Mouse (Mus musculus) liver, embryonic 16.5 days (tissue): ENCODE results near the gene Acer1. TPM values are rescaled to one million over a fixed set of nuclear protein-coding genes. Genes with fewer than 3 reads are reported as not detected.
"Not testable (repeated sequence)": the region's sequence is repeated elsewhere in the genome, so short reads cannot be mapped to it uniquely, and the experiment has no call there.

ENCODE experiments used
- ATAC-seq: fragments of 200-750 bp; cut with Nextera tagmentation; 2 replicates; pipeline ENCODE4 v1.8.0; 2017; ENCODE audit warnings: low read depth, mild to moderate bottlenecking, moderate number of reproducible peaks, moderate library complexity
- H3K27ac ChIP-seq: fragments of 300-500 bp; sonication (generic); 2 replicates; pipeline ENCODE4 v1.5.1; 2014; ENCODE audit warnings: mild to moderate bottlenecking, low read length
- H3K27me3 ChIP-seq: fragments of 300-500 bp; sonication (generic); 2 replicates; pipeline ENCODE4 v1.6.1; 2014; ENCODE audit warnings: low read depth, low read length, mixed read lengths; ENCODE audit not compliant: control insufficient read depth, insufficient read depth
- H3K36me3 ChIP-seq: fragments of 300-500 bp; sonication (generic); 2 replicates; pipeline ENCODE4 v1.6.1; 2014; ENCODE audit warnings: mild to moderate bottlenecking; ENCODE audit not compliant: control insufficient read depth, insufficient read depth
- H3K4me1 ChIP-seq: fragments of 300-500 bp; sonication (generic); 2 replicates; pipeline ENCODE4 v1.6.1; 2014; ENCODE audit warnings: low read depth, low read length, mixed read lengths; ENCODE audit not compliant: control insufficient read depth
- H3K4me2 ChIP-seq: fragments of 300-500 bp; sonication (generic); 2 replicates; pipeline ENCODE4 v1.6.1; 2014; ENCODE audit warnings: low read depth, low read length, mixed read lengths
- H3K4me3 ChIP-seq: fragments of 300-500 bp; sonication (generic); 2 replicates; pipeline ENCODE4 v1.5.1; 2014; ENCODE audit warnings: low read depth, mild to moderate bottlenecking, low read length
- H3K9ac ChIP-seq: fragments of 300-500 bp; sonication (generic); 2 replicates; pipeline ENCODE4 v1.6.1; 2014; ENCODE audit warnings: low read depth, low read length
- H3K9me3 ChIP-seq: fragments of 300-500 bp; sonication (generic); replicated peaks from 2 replicates; pipeline ENCODE4 v1.6.1; 2016; ENCODE audit warnings: low read length; ENCODE audit not compliant: control insufficient read depth
- WGBS: fragments of 180-500 bp; shearing (Covaris S2); extraction: QIAGEN DNeasy Blood & Tissue Kit; methylation state at CpG from one replicate; pipeline ENCODE4 v1.1.7; 2014; ENCODE audit not compliant: insufficient replicate concordance; 5-methylcytosine and 5-hydroxymethylcytosine counted together
- polyA plus RNA-seq: library from polyadenylated mRNA; unstranded; fragments of >200 nt; fragmentation: Nextera tagmentation; extraction: Ambion mirVana; gene quantifications from 2 replicates; pipeline ENCODE4 v1.2.1, GENCODE M21; 2015

Gene Acer1
- polyA plus RNA-seq, 1 experiment from 2014 or later = not detected

DNA sequence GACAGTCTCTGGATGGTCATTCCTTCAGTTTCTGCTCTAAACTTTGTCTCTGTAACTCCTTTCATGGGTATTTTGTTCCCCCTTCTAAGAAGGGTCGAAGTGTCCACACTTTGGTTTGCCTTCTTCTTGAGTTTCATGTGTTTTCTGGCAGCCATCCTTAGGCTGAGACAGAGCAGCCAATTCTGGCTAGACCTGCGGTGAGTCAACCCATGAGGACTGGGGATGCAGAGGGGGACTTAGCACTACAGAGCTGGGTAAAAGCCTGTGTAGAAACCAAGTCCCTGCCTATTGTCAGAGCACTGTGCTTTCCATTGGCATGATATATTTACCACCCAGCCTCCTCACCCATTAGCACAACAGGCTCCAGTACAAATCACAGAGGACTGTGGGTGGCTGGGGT lies 64.8 kb downstream of the Acer1 start:
- no peak for ATAC-seq
- no peak overlapping the region for H3K9ac ChIP-seq
- peaks cover 9% of the 10 kb centered on the region for H3K4me1 ChIP-seq
- H3K4me3 ChIP-seq = no peak overlapping the region
- H3K36me3 ChIP-seq = peaks cover 6% of the 10 kb centered on the region
- no peak overlapping the region for H3K27ac ChIP-seq
- H3K4me2 ChIP-seq = no peak overlapping the region
- H3K27me3 ChIP-seq = no peaks in the 10 kb centered on the region
- WGBS = 83% methylated on average over 2 of the region's 2 CpGs
- no peaks in the 10 kb centered on the region for H3K9me3 ChIP-seq

GRCm38 (mm10) chr17:56913444-56913843 lies 68.5 kb downstream of the Acer1 start:
- no peak overlapping the region for H3K27ac ChIP-seq
- ATAC-seq = no peak
- H3K4me1 ChIP-seq = peaks cover 9% of the 10 kb centered on the region
- no peaks in the 10 kb centered on the region for H3K9me3 ChIP-seq
- no peak overlapping the region for H3K4me3 ChIP-seq
- no peaks in the 10 kb centered on the region for H3K27me3 ChIP-seq
- H3K36me3 ChIP-seq = 0 out of 2 replicates have a peak, but pooled peaks cover 2% of the 10 kb centered on the region
- no peak overlapping the region for H3K4me2 ChIP-seq
- H3K9ac ChIP-seq = no peak overlapping the region

DNA sequence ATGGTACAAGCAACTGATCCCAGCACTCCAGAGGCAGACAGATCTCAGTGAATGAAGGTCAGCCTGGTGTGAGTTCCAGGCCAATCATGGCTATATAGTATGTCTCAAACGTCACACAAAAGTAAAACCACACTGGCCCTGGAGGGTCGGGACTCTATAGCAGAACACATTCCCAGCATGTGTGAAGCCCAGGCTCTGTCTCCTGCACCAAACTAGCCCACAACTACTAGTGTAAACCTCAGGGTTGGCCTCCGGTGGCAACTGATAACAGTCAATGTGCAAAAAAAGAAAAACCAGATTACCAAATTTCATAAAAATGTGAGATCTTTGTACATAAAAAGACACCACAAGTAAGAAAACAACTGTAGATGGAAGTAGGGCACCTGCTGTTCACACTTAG lies 68.9 kb downstream of the Acer1 start:
- H3K4me3 ChIP-seq = no peak overlapping the region
- H3K9ac ChIP-seq = no peak overlapping the region
- 0 out of 2 replicates have a peak, but pooled peaks cover 2% of the 10 kb centered on the region for H3K36me3 ChIP-seq
- 30% methylated on average over 3 of the region's 3 CpGs for WGBS
- no peaks in the 10 kb centered on the region for H3K9me3 ChIP-seq
- no peak for ATAC-seq
- peaks cover 9% of the 10 kb centered on the region for H3K4me1 ChIP-seq
- H3K27ac ChIP-seq = no peak overlapping the region
- H3K27me3 ChIP-seq = no peaks in the 10 kb centered on the region
- no peak overlapping the region for H3K4me2 ChIP-seq

GRCm38 (mm10) chr17:56909764-56910163 lies 72.2 kb downstream of the Acer1 start:
- H3K4me1 ChIP-seq, H3K9ac ChIP-seq, H3K4me3 ChIP-seq, H3K4me2 ChIP-seq, H3K27me3 ChIP-seq, H3K27ac ChIP-seq, H3K9me3 ChIP-seq, H3K36me3 ChIP-seq, ATAC-seq: not testable (repeated sequence)
- 79% methylated on average over 2 of the region's 2 CpGs for WGBS

- Histone ChIP-seq H3K36me3 (0 out of 2 replicates have a peak, but pooled peaks cover 2% of the 10 kb centered on the region), H3K4me1 (no peaks in the 10 kb centered on the region), H3K27ac (no peak overlapping the region), H3K9ac (no peak overlapping the region), H3K4me2 (no peak overlapping the region), H3K4me3 (no peak overlapping the region), H3K27me3 (no peaks in the 10 kb centered on the region), H3K9me3 (no peaks in the 10 kb centered on the region)
- ATAC-seq = no peak
- WGBS = 46% methylated on average over 9 of the region's 9 CpGs
Observed at GRCm38 (mm10) chr17:56907887-56908286, 74.0 kb downstream of the Acer1 start.

DNA sequence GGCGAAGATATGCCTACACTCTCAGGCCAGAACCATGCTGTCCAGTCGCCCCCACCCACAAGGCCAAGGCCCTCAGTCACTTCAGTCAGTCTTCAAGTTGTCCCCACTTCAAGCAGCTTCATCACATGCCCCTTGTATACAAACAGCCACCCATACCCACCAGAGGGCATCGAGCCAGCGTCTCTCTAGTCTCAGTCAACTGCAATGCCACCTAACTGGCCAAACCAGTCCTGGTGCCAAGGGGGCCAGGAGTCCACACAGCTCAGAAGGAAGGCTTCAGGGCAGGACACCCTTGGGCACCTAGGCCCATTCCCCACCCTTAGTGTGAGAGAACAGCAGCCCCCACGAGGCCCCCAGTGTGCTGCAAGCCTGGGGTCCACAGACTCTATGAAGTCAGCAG lies 74.8 kb downstream of the Acer1 start:
- no peaks in the 10 kb centered on the region for H3K27me3 ChIP-seq
- no peak overlapping the region for H3K4me3 ChIP-seq
- no peaks in the 10 kb centered on the region for H3K9me3 ChIP-seq
- H3K4me1 ChIP-seq = no peaks in the 10 kb centered on the region
- 0 out of 2 replicates have a peak, but pooled peaks cover 2% of the 10 kb centered on the region for H3K36me3 ChIP-seq
- no peak overlapping the region for H3K27ac ChIP-seq
- no peak overlapping the region for H3K9ac ChIP-seq
- no peak for ATAC-seq
- WGBS = 71% methylated on average over 5 of the region's 5 CpGs
- H3K4me2 ChIP-seq = no peak overlapping the region

DNA sequence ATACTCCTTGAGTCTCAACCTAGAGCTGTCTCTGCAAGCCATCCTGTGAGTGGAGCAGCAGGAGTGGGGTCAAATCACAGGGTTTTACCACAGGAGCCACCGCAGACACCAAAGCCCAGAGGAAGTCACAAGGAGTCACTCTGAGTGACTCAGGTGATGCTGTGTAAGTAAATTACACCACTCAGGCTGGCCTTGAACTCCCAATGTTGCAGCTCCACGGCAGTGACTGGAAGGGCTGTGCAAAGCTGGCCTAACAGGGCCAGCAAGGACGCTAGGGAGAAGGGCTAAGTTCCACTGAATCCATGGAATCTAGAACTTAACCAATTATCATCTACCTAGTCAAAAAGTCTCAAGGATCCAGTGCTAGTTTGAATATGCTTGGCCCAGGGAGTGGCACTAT lies 75.8 kb downstream of the Acer1 start:
- Histone ChIP-seq H3K4me3 (no peak overlapping the region), H3K4me2 (no peak overlapping the region), H3K36me3 (0 out of 2 replicates have a peak, but pooled peaks cover 2% of the 10 kb centered on the region), H3K27ac (no peak overlapping the region), H3K9me3 (no peaks in the 10 kb centered on the region), H3K4me1 (no peaks in the 10 kb centered on the region), H3K9ac (no peak overlapping the region), H3K27me3 (no peaks in the 10 kb centered on the region)
- ATAC-seq = no peak
- WGBS = 68% methylated on average over 3 of the region's 3 CpGs

Other genes with a start within 250 kb of the Acer1 start
- 0.49 and 1.0 TPM in 2 replicates for gene Nrtn, start 224.6 kb downstream of the Acer1 start, polyA plus RNA-seq
- gene Dus3l, start 217.4 kb downstream of the Acer1 start, polyA plus RNA-seq = 11.4 and 12.2 TPM in 2 replicates
- 0.42 and 0.44 TPM in 2 replicates for gene Prr22, start 211.9 kb downstream of the Acer1 start, polyA plus RNA-seq
- gene Rfx2, start 151.1 kb downstream of the Acer1 start, polyA plus RNA-seq = 12.4 and 12.6 TPM in 2 replicates
- not detected in 2 replicates for gene Acsbg2, start 107.7 kb downstream of the Acer1 start, polyA plus RNA-seq
- gene 1700061G19Rik, start 106.6 kb downstream of the Acer1 start, polyA plus RNA-seq = 0.02 and 0.05 TPM in 2 replicates
- gene Mllt1, start 46.7 kb downstream of the Acer1 start, polyA plus RNA-seq = 6.2 and 7.6 TPM in 2 replicates
- gene Clpp, start 8.2 kb upstream of the Acer1 start, polyA plus RNA-seq = 62.4 and 62.7 TPM in 2 replicates
- 15.9 and 19.6 TPM in 2 replicates for gene Alkbh7, start 15.2 kb upstream of the Acer1 start, polyA plus RNA-seq
- not detected in 2 replicates for gene Pspn, start 17.9 kb upstream of the Acer1 start, polyA plus RNA-seq
- gene Gtf2f1, start 29.2 kb upstream of the Acer1 start, polyA plus RNA-seq = 45.4 and 47.0 TPM in 2 replicates
- gene Gm17949, start 29.3 kb upstream of the Acer1 start, polyA plus RNA-seq = 0.13 and 0.21 TPM in 2 replicates
- gene Khsrp, start 49.4 kb upstream of the Acer1 start, polyA plus RNA-seq = 9.6 and 11.1 TPM in 2 replicates
- gene Slc25a41, start 59.5 kb upstream of the Acer1 start, polyA plus RNA-seq = not detected in 2 replicates
- gene Crb3, start 77.0 kb upstream of the Acer1 start, polyA plus RNA-seq = 12.1 and 13.1 TPM in 2 replicates
- gene Slc25a23, start 77.7 kb upstream of the Acer1 start, polyA plus RNA-seq = 4.4 and 7.0 TPM in 2 replicates
- gene Dennd1c, start 96.4 kb upstream of the Acer1 start, polyA plus RNA-seq = 4.0 and 4.3 TPM in 2 replicates
- 0.36 and 0.60 TPM in 2 replicates for gene Tubb4a, start 105.7 kb upstream of the Acer1 start, polyA plus RNA-seq
- gene Tnfsf9, start 123.2 kb upstream of the Acer1 start, polyA plus RNA-seq = 0.48 and 0.67 TPM in 2 replicates
- gene Cd70, start 167.7 kb upstream of the Acer1 start, polyA plus RNA-seq = not detected in 2 replicates
- gene Tnfsf14, start 212.1 kb upstream of the Acer1 start, polyA plus RNA-seq = 1.3 and 1.4 TPM in 2 replicates
- gene C3, start 246.0 kb upstream of the Acer1 start, polyA plus RNA-seq = 494 and 609 TPM in 2 replicates